Mouse (Mus musculus) heart, adult 2 months (tissue): ENCODE measurements around the gene Qpctl.

Experiments
- CTCF ChIP-seq: fragments of 200-600 bp; IDR thresholded peaks from 2 replicates; pipeline ENCODE4 v1.8.1; 2022; ENCODE audit warnings: antibody characterized with exemption, mild to moderate bottlenecking, moderate library complexity
- EP300 ChIP-seq: fragments of 200-500 bp; IDR thresholded peaks from 2 replicates; pipeline ENCODE4 v1.6.1; 2011; ENCODE audit warnings: low read depth, low read length, control low read depth; ENCODE audit not compliant: insufficient read depth
- POLR2A ChIP-seq: fragments of 200-500 bp; IDR thresholded peaks from 2 replicates; pipeline ENCODE4 v1.6.1; 2011; ENCODE audit warnings: mild to moderate bottlenecking, low read depth, low read length, control low read depth; ENCODE audit not compliant: insufficient read depth

GRCm38 (mm10) chr7:19136168-19136567 lies 12.9 kb downstream of the Qpctl start:
- TF ChIP-seq EP300 (no peak), POLR2A (no peak), CTCF (no peak)
